Mouse (Mus musculus) fibroblast of lung, adult 2 months (primary cell): Measurements from ENCODE around the gene Myh10.

Experiments used
- DNase-seq: peaks from one replicate; pipeline ENCODE4 v3.0.0-alpha.2; 2011; ENCODE audit warnings: low read depth

Myh10 gene

DNA sequence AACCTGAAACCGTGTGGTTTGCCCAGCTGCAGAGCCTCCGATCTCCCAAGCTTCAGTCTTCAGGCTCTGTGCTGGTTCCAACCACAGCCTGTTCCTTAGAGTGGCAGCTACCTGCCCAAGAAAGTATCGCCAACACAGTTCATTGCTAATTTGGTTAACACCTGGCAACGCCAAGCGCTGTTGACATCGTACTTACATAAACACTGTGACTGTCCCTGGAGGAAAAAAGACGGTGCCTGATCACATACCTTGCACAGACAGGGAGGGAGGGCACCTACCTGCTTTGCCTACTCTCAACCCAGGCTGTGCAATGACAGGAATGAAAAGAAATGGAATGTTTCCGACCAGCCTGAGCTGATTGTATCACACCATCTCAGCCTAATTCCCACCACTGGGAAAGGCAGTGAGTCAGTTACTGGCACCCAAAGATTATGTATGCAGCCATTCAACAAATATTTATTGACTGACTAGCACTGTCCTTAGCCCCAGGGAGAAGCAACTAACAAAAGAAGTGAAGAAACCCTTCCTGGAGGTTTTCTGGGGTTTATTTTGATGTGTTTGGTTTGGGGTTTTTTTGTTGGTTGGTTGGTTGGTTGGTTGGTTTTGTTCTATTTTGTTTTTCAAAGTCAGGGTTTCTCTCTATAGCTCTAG lies 168.7 kb downstream of the Myh10 start:
- DNase-seq: no peak

DNA sequence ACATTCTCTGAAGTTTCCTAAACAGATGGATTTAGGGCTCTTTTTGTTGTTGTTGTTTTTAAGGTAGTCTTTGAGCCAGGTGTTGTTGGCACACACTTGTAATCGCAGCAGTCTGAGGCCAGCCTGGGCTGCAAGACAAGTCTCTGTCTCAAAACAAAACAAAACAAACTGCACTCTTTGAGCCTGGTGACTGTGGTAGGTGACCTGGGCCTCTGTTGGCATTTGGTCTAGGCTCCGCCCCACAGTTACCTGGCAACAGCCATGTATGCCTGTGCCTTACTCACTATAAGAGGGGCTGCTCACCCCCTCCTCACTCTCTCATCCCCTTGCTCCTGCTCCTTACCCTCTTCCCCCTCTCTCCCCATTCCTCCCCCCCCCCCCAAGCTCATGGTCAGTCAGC lies 170.9 kb downstream of the Myh10 start:
- DNase-seq: no peak

DNA sequence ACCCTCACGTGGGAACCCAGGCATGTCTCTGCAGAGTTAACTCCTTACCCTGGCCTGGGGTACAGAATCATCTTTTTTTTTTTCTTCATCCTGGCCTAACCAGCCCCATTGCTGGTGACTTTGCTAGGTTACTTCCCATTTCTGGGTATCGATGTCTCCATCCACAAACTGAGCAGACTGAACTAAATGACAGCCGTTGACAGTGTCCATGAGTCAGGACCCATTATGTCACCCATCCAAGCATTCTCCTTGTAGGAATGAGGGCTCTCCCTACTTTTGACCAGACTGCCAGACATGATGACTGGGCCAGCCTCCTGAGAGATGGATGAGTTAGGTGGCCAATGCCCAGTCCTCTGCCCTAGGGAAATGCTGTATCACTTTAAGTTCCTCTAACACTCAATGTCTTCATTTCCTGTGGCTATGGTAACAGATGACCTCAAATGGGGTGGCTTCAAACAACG lies 172.3 kb downstream of the Myh10 start:
- DNase-seq: no peak

DNA sequence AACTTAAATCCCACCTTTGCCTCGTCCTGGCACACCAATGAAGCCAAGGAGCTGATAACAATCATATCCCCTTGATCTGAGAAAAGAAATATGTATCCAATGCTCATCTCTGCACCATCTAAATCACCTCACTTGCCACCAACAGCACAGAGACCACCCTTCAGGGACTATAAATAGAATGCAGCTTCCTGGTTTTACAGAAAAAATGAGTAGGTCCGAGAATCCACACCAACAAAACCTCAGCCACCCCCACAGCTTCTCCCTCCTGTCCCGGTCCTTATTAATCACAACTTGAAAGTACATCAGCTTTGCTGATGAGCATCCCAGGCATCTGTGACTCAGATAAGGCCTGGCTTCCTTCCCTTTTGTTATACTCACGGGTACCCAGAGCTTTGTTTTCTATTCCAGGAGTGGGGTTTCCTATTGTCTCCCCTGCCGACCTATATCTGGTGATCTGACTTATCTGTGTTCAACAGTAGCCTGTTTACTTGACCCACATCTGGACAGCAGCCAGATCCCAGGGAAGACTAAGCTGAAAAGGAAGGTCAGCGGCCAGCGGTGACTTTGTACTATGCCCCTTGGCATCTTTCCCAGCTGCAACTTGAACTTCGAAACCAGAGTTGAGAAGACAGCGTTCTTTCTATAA lies 173.3 kb downstream of the Myh10 start:
- no peak for DNase-seq
